Mouse (Mus musculus) urinary bladder, postnatal 4 days (tissue): ENCODE measurements around the gene Atad1.
"Not testable (repeated sequence)": the region's sequence is repeated elsewhere in the genome, so short reads cannot be mapped to it uniquely, and the experiment has no call there.

Source experiments
- DNase-seq, 2 experiments: peaks; one replicate each; pipeline ENCODE4 v3.0.0; 2021 to 2022; ENCODE audit warnings: low spot score in 2 of 2

Atad1 gene

GRCm38 (mm10) chr19:32680894-32681293, 58.7 kb downstream of the Atad1 start:
- no peak for DNase-seq

- no peak for DNase-seq
Measured at GRCm38 (mm10) chr19:32675766-32676165, 63.8 kb downstream of the Atad1 start.

DNA sequence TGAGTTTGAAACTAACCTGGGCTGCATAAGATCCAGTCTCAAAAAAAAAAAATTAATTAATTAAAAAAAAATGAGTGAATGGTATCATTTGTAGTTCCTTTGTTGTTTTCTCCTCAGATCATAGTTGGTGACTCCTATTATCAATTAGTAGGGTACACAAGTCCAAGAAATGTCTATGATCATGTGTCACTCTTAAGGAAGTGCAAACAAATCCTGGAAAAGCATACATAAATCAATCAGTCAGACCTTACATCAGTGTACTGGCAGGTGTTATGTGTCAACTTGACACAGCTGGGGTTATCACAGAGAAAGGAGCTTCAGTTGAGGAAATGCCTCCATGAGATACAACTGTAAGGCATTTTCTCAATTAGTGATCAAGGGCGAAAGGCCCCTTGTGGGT, 71.8 kb downstream of the Atad1 start:
- not testable (repeated sequence) for DNase-seq

GRCm38 (mm10) chr19:32665243-32665642, 74.3 kb downstream of the Atad1 start:
- DNase-seq = no peak

GRCm38 (mm10) chr19:32662936-32663335, 76.7 kb downstream of the Atad1 start:
- DNase-seq = no peak

GRCm38 (mm10) chr19:32659346-32659745, 80.2 kb downstream of the Atad1 start:
- DNase-seq = no peak

DNA sequence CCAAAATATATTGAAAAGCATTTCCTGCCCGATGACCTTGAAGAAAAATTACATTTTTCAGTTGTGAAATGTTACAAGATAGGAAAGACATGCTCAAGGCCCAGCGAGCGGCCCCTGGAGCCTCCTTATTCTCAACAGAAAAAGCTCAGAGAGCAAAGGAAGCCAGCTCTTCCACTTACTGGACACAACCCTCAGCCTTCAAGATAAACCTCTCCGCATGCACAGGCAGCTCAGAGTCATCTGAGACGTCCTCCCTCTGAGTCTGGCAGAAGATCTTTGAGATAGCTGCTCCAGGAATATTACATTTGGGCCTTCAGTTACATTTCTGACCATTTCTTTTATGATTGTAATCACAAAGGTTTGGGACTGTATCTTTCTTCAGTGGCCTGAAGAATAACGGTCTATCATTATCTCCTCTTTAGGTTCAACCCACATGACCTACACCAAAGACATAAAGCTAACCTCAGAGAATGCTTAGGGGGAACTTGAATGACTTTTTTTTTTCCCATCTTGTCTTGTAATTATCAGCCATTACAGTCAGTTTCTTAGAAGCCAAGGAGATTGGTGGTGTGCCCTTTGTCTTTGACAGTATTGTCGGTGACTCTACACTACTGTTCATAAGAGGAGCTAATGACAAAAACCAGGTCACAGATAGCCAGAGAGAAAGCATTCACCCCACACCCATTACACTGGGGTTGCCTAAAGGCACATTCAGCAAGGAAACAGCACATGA, 85.8 kb downstream of the Atad1 start:
- DNase-seq = no peak

- DNase-seq = no peak
Measured at GRCm38 (mm10) chr19:32653122-32653521, 86.5 kb downstream of the Atad1 start.

DNA sequence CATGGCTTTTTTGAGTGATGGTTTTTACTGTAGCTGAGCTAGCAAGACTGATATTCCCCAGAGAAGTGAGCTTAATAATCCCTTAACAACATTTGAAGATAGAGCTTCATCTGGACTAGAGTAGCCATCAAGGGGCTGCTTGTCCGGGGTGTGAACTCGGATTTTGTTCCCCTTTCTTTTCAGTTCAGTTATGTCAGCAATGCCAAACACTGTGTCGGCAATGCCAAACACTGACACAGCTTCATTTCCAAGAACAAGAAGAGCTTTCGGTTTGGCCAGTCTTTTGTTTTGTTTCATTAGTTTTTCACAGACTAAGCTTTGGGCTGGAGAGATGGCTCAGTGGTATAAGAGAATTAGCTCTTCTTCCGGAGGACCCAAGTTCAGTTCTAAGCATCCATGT, 88.5 kb downstream of the Atad1 start:
- DNase-seq = no peak

DNA sequence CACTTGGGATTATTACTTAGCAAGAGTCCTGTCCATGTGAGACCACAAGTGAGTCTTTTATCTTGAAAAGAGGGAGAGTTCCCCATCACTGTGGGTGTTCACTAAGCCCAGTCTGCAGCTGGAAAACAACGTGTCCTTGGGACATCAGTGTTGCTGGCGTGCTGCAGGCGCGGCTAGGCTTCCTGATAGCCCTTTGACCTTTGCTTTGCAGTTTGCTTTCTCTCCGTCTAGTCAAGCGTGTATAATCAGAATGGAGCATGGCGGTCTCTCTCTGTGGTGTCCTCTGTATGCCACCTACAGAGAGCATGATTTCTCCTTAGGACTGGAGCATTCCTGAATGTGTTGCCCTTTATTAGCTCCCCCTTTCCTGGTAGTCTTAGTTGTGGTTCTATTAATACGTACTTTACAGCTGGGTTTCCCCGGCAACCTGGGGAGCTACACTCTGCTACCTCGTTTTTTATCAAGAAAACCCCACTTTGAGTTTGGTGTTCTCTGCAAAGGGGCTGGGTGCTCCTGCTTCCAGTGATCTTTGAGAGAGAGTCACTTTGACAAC, 91.5 kb downstream of the Atad1 start:
- no peak for DNase-seq

GRCm38 (mm10) chr19:32646382-32646781, 93.2 kb downstream of the Atad1 start:
- DNase-seq = no peak

- DNase-seq = no peak
Measured at GRCm38 (mm10) chr19:32645939-32646338, 93.6 kb downstream of the Atad1 start.

- DNase-seq = no peak
Measured at GRCm38 (mm10) chr19:32643642-32644041, 95.9 kb downstream of the Atad1 start.

DNA sequence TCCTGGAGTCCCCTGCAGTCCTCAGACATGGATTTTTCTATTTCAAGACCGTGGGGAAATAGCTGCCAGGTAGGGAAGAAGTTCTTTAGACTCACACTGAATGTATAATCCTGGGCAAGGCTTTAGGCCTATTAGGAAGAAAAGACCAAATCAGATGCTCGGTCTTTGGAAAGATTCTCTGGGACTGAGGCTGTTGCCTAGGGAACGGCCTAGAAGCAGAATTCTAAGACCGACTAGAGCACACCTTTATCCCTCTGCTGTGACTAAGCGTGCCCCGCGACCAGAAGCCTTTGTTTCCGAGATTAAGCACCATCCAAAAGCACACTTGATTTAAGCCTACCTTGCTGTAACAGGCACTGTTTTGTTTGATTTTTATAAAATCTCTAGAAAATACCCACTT, 97.6 kb downstream of the Atad1 start:
- DNase-seq = no peak

DNA sequence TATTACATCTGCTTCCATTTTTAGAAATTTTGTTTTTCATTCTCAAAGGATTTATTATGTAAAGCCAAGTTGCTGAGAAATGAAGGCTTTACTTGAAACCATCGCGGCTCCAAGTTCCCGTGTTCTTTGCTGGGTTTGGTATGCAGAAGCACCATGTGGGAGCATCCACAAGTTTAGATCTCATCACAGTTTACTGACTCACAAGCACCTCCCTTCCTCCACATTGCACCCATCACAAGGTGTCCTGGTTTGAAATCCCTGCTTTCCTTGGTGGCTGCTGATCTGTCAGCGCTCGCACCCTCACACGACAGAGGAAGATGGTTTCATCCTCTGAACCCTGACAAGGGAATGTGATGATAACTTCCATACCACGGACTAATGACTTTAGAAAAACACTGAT, 98.1 kb downstream of the Atad1 start:
- DNase-seq = no peak

- no peak for DNase-seq
Measured at GRCm38 (mm10) chr19:32638276-32638903, 101.2 kb downstream of the Atad1 start.

- no peak for DNase-seq
Measured at GRCm38 (mm10) chr19:32637357-32638275, 102.0 kb downstream of the Atad1 start.

DNA sequence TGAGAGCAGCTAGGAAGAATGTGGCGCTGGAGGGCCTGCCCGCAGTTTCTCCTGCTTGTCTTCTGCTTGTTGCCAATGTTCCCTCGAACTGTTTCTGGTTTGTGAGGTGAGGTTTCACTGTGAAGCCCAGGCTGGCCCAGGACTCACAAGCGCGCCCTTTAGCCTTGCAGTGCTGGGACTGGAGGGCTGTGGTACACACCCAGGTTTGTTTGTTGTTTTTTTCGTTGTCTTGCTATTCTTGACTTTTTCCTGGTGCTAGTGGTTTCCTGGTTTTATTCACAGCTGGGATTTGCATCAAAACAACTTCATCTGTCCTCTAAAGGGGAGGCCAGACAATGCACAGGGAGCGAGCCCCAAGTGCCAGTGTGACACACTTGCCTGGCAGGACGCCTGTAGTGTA, 104.7 kb downstream of the Atad1 start:
- no peak for DNase-seq

DNA sequence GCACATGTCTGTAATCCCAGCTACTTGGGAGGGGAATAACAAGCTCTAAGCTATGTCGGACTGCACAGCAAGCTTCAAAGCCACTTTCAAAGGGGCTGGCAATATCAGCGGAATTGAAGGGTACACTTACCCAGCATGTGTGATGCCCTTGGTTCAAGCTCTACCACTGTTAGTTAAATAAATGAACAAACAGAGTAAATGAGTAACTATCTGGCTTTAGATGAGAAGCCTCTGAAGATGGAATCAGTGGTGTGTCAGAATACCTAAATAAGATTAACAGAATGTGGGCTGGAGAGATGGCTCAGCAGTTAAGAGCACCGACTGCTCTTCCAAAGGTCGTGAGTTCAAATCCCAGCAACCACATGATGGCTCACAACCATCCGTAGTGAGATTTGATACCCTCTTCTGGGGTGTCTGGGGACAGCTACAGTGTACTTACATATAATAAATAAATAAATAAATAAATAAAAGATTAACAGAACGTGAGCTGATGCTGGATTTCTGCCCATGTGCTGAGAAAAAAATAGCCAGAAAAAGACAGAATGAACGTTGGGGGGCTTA, 110.9 kb downstream of the Atad1 start:
- DNase-seq = no peak

DNA sequence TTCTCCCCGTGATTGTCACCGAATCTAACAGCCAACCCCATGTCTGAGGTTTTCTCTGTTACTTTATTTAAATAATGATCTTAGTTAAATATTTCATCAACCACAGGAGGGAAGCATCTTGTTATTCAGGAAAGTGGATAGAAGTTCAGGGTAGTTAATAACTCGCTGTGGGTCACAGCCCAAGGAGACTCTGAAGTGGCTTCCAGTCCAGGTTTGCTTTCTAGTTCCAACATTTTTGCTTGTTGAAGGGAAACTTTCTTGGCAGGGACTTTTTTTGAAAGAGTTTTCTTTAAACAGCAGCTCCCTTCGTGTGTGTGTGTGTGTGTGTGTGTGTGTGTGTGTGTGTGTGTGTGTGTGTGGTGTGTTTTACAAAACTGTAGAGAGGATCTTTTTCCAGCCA, 112.0 kb downstream of the Atad1 start:
- no peak for DNase-seq

DNA sequence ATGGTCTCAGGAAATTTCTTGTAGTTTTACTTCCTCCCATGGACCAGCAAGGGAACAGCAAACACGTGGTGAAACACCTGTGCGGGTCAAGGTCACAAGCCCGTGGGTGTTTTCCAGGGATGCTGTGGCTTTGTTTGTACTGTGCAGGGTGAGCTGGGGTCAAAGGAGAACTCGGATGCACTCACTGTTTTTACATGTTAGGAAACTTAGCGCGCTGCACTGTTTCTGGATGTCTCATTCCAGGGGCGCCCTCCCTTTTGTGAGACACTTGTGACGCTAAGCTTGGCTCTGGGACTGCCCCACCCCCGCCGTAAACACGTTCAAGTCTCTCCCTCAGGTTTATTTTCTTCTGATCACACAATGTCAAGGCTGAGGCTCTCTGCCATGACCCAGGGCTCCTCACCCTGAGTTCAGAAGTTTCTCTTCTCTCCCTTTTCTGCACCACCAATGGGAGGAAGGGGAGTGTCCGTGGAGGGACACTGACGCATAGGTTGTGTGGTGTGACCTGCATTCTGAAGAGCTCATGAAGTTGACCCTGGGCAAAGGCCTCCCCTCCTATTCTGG, 112.7 kb downstream of the Atad1 start:
- DNase-seq = no peak

DNA sequence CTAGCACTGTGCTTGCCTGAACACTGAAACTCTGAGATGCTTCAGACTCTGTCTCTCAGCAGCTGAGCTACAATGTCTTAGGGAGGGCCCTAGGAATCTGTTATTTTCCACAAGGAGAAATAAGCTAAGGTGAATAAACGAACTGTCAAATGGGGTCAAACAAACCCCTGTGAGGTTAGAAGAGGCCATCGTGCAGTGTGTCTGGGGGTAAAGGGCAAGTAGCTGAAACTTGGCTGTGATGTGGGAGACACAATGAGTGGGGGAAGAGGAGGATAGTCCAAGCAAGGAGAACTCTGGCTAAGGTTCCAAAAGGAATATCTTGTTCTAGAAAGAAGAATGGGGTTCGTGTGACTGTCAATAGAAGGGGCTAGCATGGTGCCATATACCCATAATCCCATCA, 117.4 kb downstream of the Atad1 start:
- DNase-seq = no peak
